ENCODE assay signal across 9 mouse cellular contexts in genomic region chr1:46018382-46018977, GRCm38 (mm10). TPM values are rescaled to one million over a fixed set of nuclear protein-coding genes. Genes with fewer than 3 reads are reported as not detected.
DNase-seq lines count a peak whose midpoint lies in the region; ATAC-seq and TF ChIP-seq lines count a peak whose summit lies in the region.
"Had no signal": no experiment of that assay in that cellular context is flagged by ENCODE, and none has a peak within 500 bp of the region (broad histone marks: within the 10 kb centered on the region; RNA-seq: fewer than 3 reads in every experiment).

No protein-coding gene starts in this region.

- DNase-seq in heart, postnatal 36 days, result peak; percentile 4 to 23
- no peak for DNase-seq in heart, embryonic 10.5 days (ENCODE audit: low spot score)
- DNase-seq in Patski (ENCODE audit: low read depth, low spot score), result no peak
- peak; percentile 13 for DNase-seq in embryo, embryonic 11.5 days (ENCODE audit: low read depth, low spot score)
- peak; percentile 26 for DNase-seq in right cerebral cortex, postnatal 4 days

- H3K4me1 ChIP-seq in heart, embryonic 10.5 days, result no peaks in the 10 kb centered on the region
- no peaks in the 10 kb centered on the region for H3K4me1 ChIP-seq in kidney, embryonic 16.5 days (ENCODE audit: insufficient read depth, low read length)
- H3K4me1 ChIP-seq in lung, embryonic 16.5 days (replicated peaks; ENCODE audit: control insufficient read depth, insufficient read depth, low read length), result no peaks in the 10 kb centered on the region

- no peak overlapping the region for H3K4me2 ChIP-seq in kidney, embryonic 16.5 days (replicated peaks; ENCODE audit: low read depth, low read length)
- H3K4me2 ChIP-seq in lung, embryonic 16.5 days (ENCODE audit: low read depth, low read length), result no peak overlapping the region

- POLR2A ChIA-PET in Patski (lab: Charles Lee), result no interaction called here

- intact Hi-C loops in heart, postnatal 36 days (cut with DNase I), result loop anchor here (2.0 kb wide), 1 partner anchor 202 kb away; no protein-coding TSS in a partner anchor

- H3K4me3 ChIP-seq in heart, embryonic 10.5 days, result no peak overlapping the region
- no peak overlapping the region for H3K4me3 ChIP-seq in kidney, embryonic 16.5 days (ENCODE audit: low read length)
- H3K4me3 ChIP-seq in lung, embryonic 16.5 days (ENCODE audit: low read length), result no peak overlapping the region
- H3K4me3 ChIP-seq: myocyte had no signal

- CTCF ChIA-PET in Patski (lab: Charles Lee), result interaction anchor here (0.8 to 3.8 kb wide), 6 partner anchors 17 to 206 kb away, joined by 3 to 19 read pairs (median 4); no protein-coding TSS in a partner anchor

- no peaks in the 10 kb centered on the region for H3K27me3 ChIP-seq in heart, embryonic 10.5 days (ENCODE audit: insufficient read depth, poor library complexity, severe bottlenecking)
- H3K27me3 ChIP-seq in Patski, result no peaks in the 10 kb centered on the region
- no peaks in the 10 kb centered on the region for H3K27me3 ChIP-seq in kidney, embryonic 16.5 days (ENCODE audit: insufficient read depth, low read length)
- no peaks in the 10 kb centered on the region for H3K27me3 ChIP-seq in lung, embryonic 16.5 days (ENCODE audit: control insufficient read depth, insufficient read depth, low read depth, low read length)

- ATAC-seq in Patski, result peak; percentile 66
- peak; percentile 83; the same call in 1 of the 2 replicates for ATAC-seq in kidney, embryonic 16.5 days (ENCODE audit: low FRiP score, low TSS enrichment)
- peak; percentile 81 for ATAC-seq in lung, embryonic 16.5 days (ENCODE audit: low read depth)
- ATAC-seq in CD4-positive, CD25-positive, alpha-beta regulatory T cell, adult 4 months, result no peak

- H3K36me3 ChIP-seq in heart, embryonic 10.5 days, result no peaks in the 10 kb centered on the region
- H3K36me3 ChIP-seq in kidney, embryonic 16.5 days (ENCODE audit: insufficient read depth, low read length), result no peaks in the 10 kb centered on the region
- no peaks in the 10 kb centered on the region for H3K36me3 ChIP-seq in lung, embryonic 16.5 days (ENCODE audit: control insufficient read depth, insufficient read depth, low read length)

- peak; percentile 55 for TF ChIP-seq CTCF in Patski (IDR thresholded peaks at IDR 0.05)

- in situ Hi-C loops in Patski (cut with MboI; ENCODE audit: low pct_unique_long_range_greater_than_20kb), result no loop called here

- no peak overlapping the region for H3K9ac ChIP-seq in kidney, embryonic 16.5 days (replicated peaks; ENCODE audit: low read length)
- H3K9ac ChIP-seq in lung, embryonic 16.5 days (ENCODE audit: low read length), result no peak overlapping the region

- H3K9me3 ChIP-seq in heart, embryonic 10.5 days, result no peaks in the 10 kb centered on the region
- no peaks in the 10 kb centered on the region for H3K9me3 ChIP-seq in kidney, embryonic 16.5 days (ENCODE audit: low read length)
- no peaks in the 10 kb centered on the region for H3K9me3 ChIP-seq in lung, embryonic 16.5 days (ENCODE audit: control insufficient read depth, low read length)

- 43% methylated on average over 2 of the region's 2 CpGs for WGBS in heart, embryonic 10.5 days
- 35% methylated on average over 2 of the region's 2 CpGs for WGBS in kidney, embryonic 16.5 days
- WGBS in lung, embryonic 16.5 days, result 32% methylated on average over 2 of the region's 2 CpGs

- no peak overlapping the region for H3K27ac ChIP-seq in heart, embryonic 10.5 days
- no peak overlapping the region for H3K27ac ChIP-seq in kidney, embryonic 16.5 days (ENCODE audit: low read length)
- no peak overlapping the region for H3K27ac ChIP-seq in lung, embryonic 16.5 days (ENCODE audit: low read length)

RNA-seq across cellular contexts. Expression of gene Dnah7b, which starts 47.6 kb away (rescaled TPM):
- total RNA-seq in heart, postnatal 36 days (2021), result under 1 TPM; 0.75 to 0.76 TPM
- 2.2 and 2.6 TPM in 2 replicates for polyA plus RNA-seq in heart, embryonic 10.5 days (2016; fragmentation: Nextera tagmentation; extraction: Ambion mirVana)
- 4.2 TPM for polyA plus RNA-seq in Patski (2021)
- 1.4 and 1.8 TPM in 2 replicates for polyA plus RNA-seq in kidney, embryonic 16.5 days (2015; fragmentation: Nextera tagmentation; extraction: Ambion mirVana)
- 1.7 and 3.0 TPM in 2 replicates for polyA plus RNA-seq in lung, embryonic 16.5 days (2015; fragmentation: Nextera tagmentation; extraction: Ambion mirVana)
- 1 to 10 TPM in 1 of 2 experiments, not detected in 1; 1.6 TPM for polyA plus RNA-seq in CD4-positive, CD25-positive, alpha-beta regulatory T cell, adult 4 months (2017; shearing (Covaris generic))

Comparison
In these comparisons a context has a peak if more than half of its experiments do, and no peak if none do; other contexts are left out.
1. DNase-seq: peak in heart, postnatal 36 days (2 of 2), embryo, embryonic 11.5 days (single experiment) and right cerebral cortex, postnatal 4 days (single experiment); none in heart, embryonic 10.5 days (single experiment) and Patski (single experiment).